Mouse (Mus musculus) forebrain, embryonic 14.5 days (tissue): ENCODE results near the gene Tada2b. TPM values are rescaled to one million over a fixed set of nuclear protein-coding genes. Genes with fewer than 3 reads are reported as not detected.
A peak's percentile ranks its signal among the peaks of the same experiment; 100 is the strongest.

ENCODE experiments used
- ATAC-seq: fragments of 200-750 bp; cut with Nextera tagmentation; 2 replicates; pipeline ENCODE4 v1.8.0; 2017; ENCODE audit warnings: mild to moderate bottlenecking, moderate library complexity
- DNase-seq: peaks from one replicate; pipeline ENCODE4 v3.0.0-alpha.2; 2015; ENCODE audit warnings: low spot score
- H3K27ac ChIP-seq: fragments of 300-500 bp; sonication (generic); 2 replicates; pipeline ENCODE4 v1.5.1; 2014; ENCODE audit warnings: low read depth, mild to moderate bottlenecking, control low read depth, low read length, moderate library complexity
- H3K27me3 ChIP-seq: fragments of 300-500 bp; sonication (generic); replicated peaks from 2 replicates; pipeline ENCODE4 v1.6.1; 2014; ENCODE audit warnings: low read length, control low read depth, mixed read lengths; ENCODE audit not compliant: control insufficient read depth, insufficient read depth
- H3K36me3 ChIP-seq: fragments of 300-500 bp; sonication (generic); 2 replicates; pipeline ENCODE4 v1.6.1; 2014; ENCODE audit warnings: low read length, control low read depth; ENCODE audit not compliant: control insufficient read depth, insufficient read depth
- H3K4me1 ChIP-seq: fragments of 300-500 bp; sonication (generic); 2 replicates; pipeline ENCODE4 v1.6.1; 2014; ENCODE audit warnings: antibody characterized with exemption, low read length, control low read depth; ENCODE audit not compliant: control insufficient read depth, insufficient read depth
- H3K4me2 ChIP-seq: fragments of 300-500 bp; sonication (generic); 2 replicates; pipeline ENCODE4 v1.6.1; 2014; ENCODE audit warnings: mild to moderate bottlenecking, control low read depth, low read length
- H3K4me3 ChIP-seq: fragments of 300-500 bp; sonication (generic); 2 replicates; pipeline ENCODE4 v1.5.1; 2014; ENCODE audit warnings: low read depth, low read length, control low read depth
- H3K9ac ChIP-seq: fragments of 300-500 bp; sonication (generic); 2 replicates; pipeline ENCODE4 v1.6.1; 2014; ENCODE audit warnings: mild to moderate bottlenecking, low read length, control low read depth, moderate library complexity
- H3K9me3 ChIP-seq: fragments of 300-500 bp; sonication (generic); replicated peaks from 2 replicates; pipeline ENCODE4 v1.6.1; 2016; ENCODE audit warnings: low read length, control low read depth, mixed read lengths; ENCODE audit not compliant: control insufficient read depth
- WGBS: fragments of 180-500 bp; shearing (Covaris S2); extraction: QIAGEN DNeasy Blood & Tissue Kit; methylation state at CpG from one replicate; pipeline ENCODE4 v1.1.7; 2014; 5-methylcytosine and 5-hydroxymethylcytosine counted together
- polyA plus RNA-seq: library from polyadenylated mRNA; unstranded; fragments of >200 nt; fragmentation: Nextera tagmentation; extraction: Ambion mirVana; gene quantifications from 2 replicates; pipeline ENCODE4 v1.2.1, GENCODE M21; 2014

Gene Tada2b
- polyA plus RNA-seq, 1 experiment from 2014 or later: 4.8 TPM

GRCm38 (mm10) chr5:36493919-36494318 lies 9.8 kb upstream of the Tada2b start:
- no peak overlapping the region for H3K9ac ChIP-seq
- H3K27me3 ChIP-seq: no peaks in the 10 kb centered on the region
- DNase-seq: no peak
- no peaks in the 10 kb centered on the region for H3K4me1 ChIP-seq
- no peak overlapping the region for H3K27ac ChIP-seq
- peaks cover 75% of the 10 kb centered on the region for H3K36me3 ChIP-seq
- H3K9me3 ChIP-seq: no peaks in the 10 kb centered on the region
- no peak overlapping the region for H3K4me2 ChIP-seq
- WGBS: 90% methylated on average over 6 of the region's 6 CpGs
- ATAC-seq: no peak
- H3K4me3 ChIP-seq: no peak overlapping the region

GRCm38 (mm10) chr5:36489225-36489624 lies 5.1 kb upstream of the Tada2b start:
- no peak for ATAC-seq
- Histone ChIP-seq H3K9ac (no peak overlapping the region), H3K4me3 (no peak overlapping the region), H3K27ac (no peak overlapping the region), H3K9me3 (no peaks in the 10 kb centered on the region), H3K27me3 (no peaks in the 10 kb centered on the region), H3K4me2 (no peak overlapping the region), H3K4me1 (peaks cover 9% of the 10 kb centered on the region; the same call in 1 of the 2 replicates), H3K36me3 (peaks cover 41% of the 10 kb centered on the region)
- DNase-seq: peak; percentile 50
- WGBS: 50% methylated on average over 2 of the region's 2 CpGs

- DNase-seq: no peak
- Histone ChIP-seq H3K9me3 (no peaks in the 10 kb centered on the region), H3K27me3 (no peaks in the 10 kb centered on the region), H3K4me2 (peak overlapping the region; percentile 98), H3K4me3 (peak overlapping the region; percentile 59), H3K4me1 (peaks cover 22% of the 10 kb centered on the region), H3K36me3 (0 out of 2 replicates have a peak, but pooled peaks cover 5% of the 10 kb centered on the region), H3K9ac (peak overlapping the region; percentile 68; the same call in 1 of the 2 replicates), H3K27ac (no peak overlapping the region)
- WGBS: 45% methylated on average over 19 of the region's 19 CpGs
- no peak for ATAC-seq
These were observed 1.2 kb upstream of the Tada2b start for GRCm38 (mm10) chr5:36485306-36485705.

- Histone ChIP-seq H3K9ac (peak overlapping the region; percentile 91), H3K4me1 (peaks cover 22% of the 10 kb centered on the region), H3K36me3 (no peaks in the 10 kb centered on the region), H3K4me3 (peak overlapping the region; percentile 86), H3K4me2 (peak overlapping the region; percentile 94), H3K27me3 (no peaks in the 10 kb centered on the region), H3K9me3 (no peaks in the 10 kb centered on the region), H3K27ac (peak overlapping the region; percentile 65; the same call in 1 of the 2 replicates)
- WGBS: 2% methylated on average over 45 of the region's 58 CpGs
- peak; percentile 53 for DNase-seq
- ATAC-seq: peak; percentile 37
These were observed 633 bp downstream of the Tada2b start for GRCm38 (mm10) chr5:36483203-36484101.

- Histone ChIP-seq H3K27me3 (no peaks in the 10 kb centered on the region), H3K27ac (no peak overlapping the region), H3K9ac (no peak overlapping the region), H3K36me3 (peaks cover 6% of the 10 kb centered on the region), H3K4me2 (no peak overlapping the region), H3K4me3 (no peak overlapping the region), H3K9me3 (no peaks in the 10 kb centered on the region), H3K4me1 (peaks cover 22% of the 10 kb centered on the region)
- WGBS: 74% methylated on average over 1 of the region's 1 CpGs
- ATAC-seq (no peak), DNase-seq (no peak)
These were observed 3.0 kb downstream of the Tada2b start for GRCm38 (mm10) chr5:36481114-36481513.

GRCm38 (mm10) chr5:36480398-36480797 lies 3.7 kb downstream of the Tada2b start:
- H3K27ac ChIP-seq: no peak overlapping the region
- no peak overlapping the region for H3K4me3 ChIP-seq
- 95% methylated on average over 4 of the region's 4 CpGs for WGBS
- H3K9me3 ChIP-seq: no peaks in the 10 kb centered on the region
- ATAC-seq (no peak), DNase-seq (no peak)
- no peaks in the 10 kb centered on the region for H3K27me3 ChIP-seq
- H3K9ac ChIP-seq: no peak overlapping the region
- peaks cover 20% of the 10 kb centered on the region for H3K4me1 ChIP-seq
- H3K4me2 ChIP-seq: no peak overlapping the region
- H3K36me3 ChIP-seq: peaks cover 9% of the 10 kb centered on the region

GRCm38 (mm10) chr5:36479735-36480134 lies 4.3 kb downstream of the Tada2b start:
- Histone ChIP-seq H3K4me1 (peaks cover 14% of the 10 kb centered on the region), H3K36me3 (peaks cover 13% of the 10 kb centered on the region), H3K27ac (no peak overlapping the region), H3K27me3 (no peaks in the 10 kb centered on the region), H3K4me3 (no peak overlapping the region), H3K9me3 (no peaks in the 10 kb centered on the region), H3K4me2 (no peak overlapping the region), H3K9ac (no peak overlapping the region)
- 81% methylated on average over 2 of the region's 2 CpGs for WGBS
- no peak for DNase-seq
- ATAC-seq: no peak

GRCm38 (mm10) chr5:36478540-36479420 lies 5.3 kb downstream of the Tada2b start:
- no peak overlapping the region for H3K4me3 ChIP-seq
- no peak overlapping the region for H3K9ac ChIP-seq
- no peak overlapping the region for H3K27ac ChIP-seq
- peaks cover 18% of the 10 kb centered on the region for H3K36me3 ChIP-seq
- no peaks in the 10 kb centered on the region for H3K27me3 ChIP-seq
- peaks cover 13% of the 10 kb centered on the region for H3K4me1 ChIP-seq
- no peak for ATAC-seq
- no peak for DNase-seq
- WGBS: 94% methylated on average over 6 of the region's 6 CpGs
- no peak overlapping the region for H3K4me2 ChIP-seq
- no peaks in the 10 kb centered on the region for H3K9me3 ChIP-seq
